Comparison of ENCODE assay signal across 10 mouse cellular contexts in genomic region chr2:66784765-66785164, GRCm38 (mm10). TPM values are rescaled to one million over a fixed set of nuclear protein-coding genes. Genes with fewer than 3 reads are reported as not detected.
A peak's percentile ranks its signal among the peaks of the same experiment; 100 is the strongest.
DNase-seq lines count a peak whose midpoint lies in the region; ATAC-seq and TF ChIP-seq lines count a peak whose summit lies in the region.
"Had no signal": no experiment of that assay in that cellular context is flagged by ENCODE, and none has a peak within 500 bp of the region (broad histone marks: within the 10 kb centered on the region; RNA-seq: fewer than 3 reads in every experiment).

Scn7a (minus strand) TSS chr2:66784914.

- H3K4me1 ChIP-seq in midbrain, embryonic 12.5 days: no peaks in the 10 kb centered on the region
- H3K4me1 ChIP-seq in midbrain, postnatal 0 days (ENCODE audit: insufficient read depth, low read length): no peaks in the 10 kb centered on the region
- H3K4me1 ChIP-seq in midbrain, embryonic 14.5 days (ENCODE audit: control insufficient read depth, insufficient read depth, low read length): no peaks in the 10 kb centered on the region
- H3K4me1 ChIP-seq: limb, embryonic 15.5 days had no signal

- no peak for TF ChIP-seq CTCF in midbrain, postnatal 0 days (IDR thresholded peaks at IDR 0.05)

- H3K9ac ChIP-seq in midbrain, embryonic 12.5 days (replicated peaks): no peak within 1 kb of the TSS
- no peak within 1 kb of the TSS for H3K9ac ChIP-seq in midbrain, postnatal 0 days (replicated peaks; ENCODE audit: low read length, poor library complexity, severe bottlenecking)
- no peak within 1 kb of the TSS for H3K9ac ChIP-seq in midbrain, embryonic 14.5 days (replicated peaks; ENCODE audit: low read length)
- H3K9ac ChIP-seq: limb, embryonic 15.5 days had no signal

- H3K4me2 ChIP-seq in midbrain, embryonic 12.5 days (replicated peaks): no peak within 1 kb of the TSS
- no peak within 1 kb of the TSS for H3K4me2 ChIP-seq in midbrain, postnatal 0 days (ENCODE audit: low read depth, low read length, poor library complexity, severe bottlenecking)
- no peak within 1 kb of the TSS for H3K4me2 ChIP-seq in midbrain, embryonic 14.5 days (ENCODE audit: low read length)
- H3K4me2 ChIP-seq: limb, embryonic 15.5 days had no signal

- intact Hi-C loops in heart, postnatal 25 days (cut with DNase I): no loop called here

- H3K9me3 ChIP-seq in midbrain, embryonic 12.5 days: no peaks in the 10 kb centered on the region
- no peaks in the 10 kb centered on the region for H3K9me3 ChIP-seq in midbrain, postnatal 0 days (ENCODE audit: low read length)
- H3K9me3 ChIP-seq in midbrain, embryonic 14.5 days (ENCODE audit: control insufficient read depth, low read length): no peaks in the 10 kb centered on the region
- H3K9me3 ChIP-seq: limb, embryonic 15.5 days had no signal

- peak; percentile 52; the same call in 1 of the 2 replicates for ATAC-seq in midbrain, embryonic 12.5 days (ENCODE audit: low FRiP score, low read depth)
- ATAC-seq in midbrain, postnatal 0 days (ENCODE audit: low FRiP score): no peak
- ATAC-seq in midbrain, embryonic 14.5 days (ENCODE audit: low FRiP score, low TSS enrichment): no peak

- no peaks in the 10 kb centered on the region for H3K27me3 ChIP-seq in midbrain, embryonic 12.5 days
- no peaks in the 10 kb centered on the region for H3K27me3 ChIP-seq in midbrain, postnatal 0 days (ENCODE audit: insufficient read depth, low read length)
- no peaks in the 10 kb centered on the region for H3K27me3 ChIP-seq in midbrain, embryonic 14.5 days (ENCODE audit: control insufficient read depth, insufficient read depth, low read length)
- H3K27me3 ChIP-seq: limb, embryonic 15.5 days had no signal

- H3K27ac ChIP-seq in midbrain, embryonic 12.5 days (replicated peaks): no peak within 1 kb of the TSS
- no peak within 1 kb of the TSS for H3K27ac ChIP-seq in midbrain, postnatal 0 days (ENCODE audit: low read depth, low read length)
- H3K27ac ChIP-seq in midbrain, embryonic 14.5 days (replicated peaks; ENCODE audit: low read depth, low read length): no peak within 1 kb of the TSS
- H3K27ac ChIP-seq: limb, embryonic 15.5 days had no signal

- WGBS in midbrain, embryonic 12.5 days: 35% methylated on average over 6 of the region's 6 CpGs
- 39% methylated on average over 6 of the region's 6 CpGs for WGBS in midbrain, postnatal 0 days
- 28% methylated on average over 6 of the region's 6 CpGs for WGBS in midbrain, embryonic 14.5 days

- no peak within 1 kb of the TSS for H3K4me3 ChIP-seq in midbrain, embryonic 12.5 days
- H3K4me3 ChIP-seq in midbrain, postnatal 0 days (ENCODE audit: low read depth, low read length): no peak within 1 kb of the TSS
- H3K4me3 ChIP-seq in midbrain, embryonic 14.5 days (replicated peaks; ENCODE audit: low read depth, low read length): no peak within 1 kb of the TSS
- H3K4me3 ChIP-seq: limb, embryonic 15.5 days had no signal

- no peaks in the 10 kb centered on the region for H3K36me3 ChIP-seq in midbrain, embryonic 12.5 days
- H3K36me3 ChIP-seq in midbrain, postnatal 0 days (ENCODE audit: insufficient read depth, low read length): no peaks in the 10 kb centered on the region
- H3K36me3 ChIP-seq in midbrain, embryonic 14.5 days (ENCODE audit: control insufficient read depth, insufficient read depth, low read length): no peaks in the 10 kb centered on the region
- H3K36me3 ChIP-seq: limb, embryonic 15.5 days had no signal

- no peak for DNase-seq in midbrain, postnatal 0 days (ENCODE audit: low spot score)
- DNase-seq in gastrocnemius, postnatal 10 days: peak; percentile 8
- DNase-seq in heart, postnatal 25 days (ENCODE audit: low spot score): peak; percentile 22
- DNase-seq in midbrain, embryonic 14.5 days: peak; percentile 7
- DNase-seq in cerebellum, postnatal 25 days: no peak
- no peak for DNase-seq in right cerebral cortex, postnatal 25 days
- no peak for DNase-seq in right cerebral cortex, postnatal 14 days

RNA-seq across cellular contexts. Expression of gene Scn7a, which starts in this region (rescaled TPM):
- polyA plus RNA-seq in midbrain, embryonic 12.5 days (2016; fragmentation: Nextera tagmentation; extraction: Ambion mirVana): 0.37 and 0.39 TPM in 2 replicates
- 0.55 and 0.76 TPM in 2 replicates for total RNA-seq in midbrain, postnatal 0 days (2014; rRNA removed)
- polyA plus RNA-seq in midbrain, postnatal 0 days (2015; fragmentation: Nextera tagmentation; extraction: Ambion mirVana): 0.26 and 0.27 TPM in 2 replicates
- total RNA-seq in gastrocnemius, postnatal 10 days (2021): 1 to 10 TPM; 3.5 TPM
- total RNA-seq in heart, postnatal 25 days (2021): 10 to 100 TPM in 1 of 2 experiments, 1 to 10 TPM in 1; 9.0 to 11.4 TPM
- 0.39 and 0.51 TPM in 2 replicates for polyA plus RNA-seq in midbrain, embryonic 14.5 days (2014; fragmentation: Nextera tagmentation; extraction: Ambion mirVana)
- total RNA-seq: granulocyte monocyte progenitor cell, adult 5-6 weeks had no signal

Comparison
In these comparisons a context has a peak if more than half of its experiments do, and no peak if none do; other contexts are left out.
1. Peak in ATAC-seq in midbrain, embryonic 12.5 days; RNA of the gene not detected or under 1 TPM.
2. Peak in DNase-seq in midbrain, embryonic 14.5 days; RNA of the gene not detected or under 1 TPM.
3. DNase-seq: peak in gastrocnemius, postnatal 10 days (single experiment) and heart, postnatal 25 days (single experiment); none in midbrain, postnatal 0 days (single experiment), cerebellum, postnatal 25 days (0 of 2), right cerebral cortex, postnatal 25 days (single experiment) and right cerebral cortex, postnatal 14 days (single experiment).